Mouse (Mus musculus) MEL (cell line): ENCODE measurements around the gene Rsad1.

Experiments
- CTCF ChIP-seq, 3 experiments: IDR thresholded peaks in 2 of 3; conservative IDR thresholded peaks in 1 of 3; 2 replicates each; pipeline ENCODE4 v1.5.1; 2011 to 2012; ENCODE audit warnings: low read length in 3 of 3, low read depth in 2 of 3, mild to moderate bottlenecking in 2 of 3, improper control_type of control experiment in 1 of 3, inconsistent platforms in 1 of 3, mixed read lengths in 1 of 3, moderate library complexity in 1 of 3; ENCODE audit not compliant: control insufficient read depth in 1 of 3, insufficient read depth in 1 of 3, poor library complexity in 1 of 3, severe bottlenecking in 1 of 3
- ELF1 ChIP-seq: IDR thresholded peaks from 2 replicates; pipeline ENCODE4 v1.6.1; 2014; ENCODE audit warnings: low read depth, mild to moderate bottlenecking, inconsistent platforms, low read length, improper control_type of control experiment, moderate library complexity
- HCFC1 ChIP-seq: IDR thresholded peaks from 2 replicates; pipeline ENCODE4 v1.6.1; 2012; ENCODE audit warnings: low read depth, mild to moderate bottlenecking, inconsistent platforms, low read length, improper control_type of control experiment, moderate library complexity
- POLR2AphosphoS5 ChIP-seq: IDR thresholded peaks from 2 replicates; pipeline ENCODE4 v1.6.1; 2012; ENCODE audit warnings: low read depth, borderline replicate concordance, mild to moderate bottlenecking, inconsistent platforms, low read length, moderate library complexity, mixed read lengths
- ZC3H11A ChIP-seq: IDR thresholded peaks from 2 replicates; pipeline ENCODE4 v1.6.1; 2012; ENCODE audit warnings: low read depth, mild to moderate bottlenecking, inconsistent platforms, low read length, improper control_type of control experiment
- ZKSCAN1 ChIP-seq: IDR thresholded peaks from 2 replicates; pipeline ENCODE4 v1.6.1; 2012; ENCODE audit warnings: low read depth, mild to moderate bottlenecking, inconsistent platforms, low read length, improper control_type of control experiment, moderate library complexity

DNA sequence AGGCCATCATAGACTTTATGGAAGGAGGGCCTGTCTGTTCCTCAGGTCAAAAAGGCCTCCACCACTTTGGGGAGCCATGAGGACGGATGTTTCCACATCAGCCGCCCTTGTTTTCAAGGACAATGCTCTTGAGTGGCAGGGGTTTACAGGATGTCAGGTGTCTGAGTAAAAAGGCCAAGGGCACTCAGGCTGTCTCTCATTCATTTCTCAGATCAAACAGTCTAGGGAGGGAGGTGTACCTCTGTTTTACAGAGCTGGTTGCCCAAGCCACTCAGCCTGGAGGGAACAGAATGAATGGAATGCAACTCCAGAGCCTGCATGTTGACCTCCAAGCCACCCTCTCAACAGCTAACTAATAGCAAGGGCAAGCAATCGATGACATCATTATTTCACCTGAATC is 53.6 kb downstream of the Rsad1 start:
- TF ChIP-seq HCFC1: no peak
- no peak for TF ChIP-seq ZC3H11A
- no peak for TF ChIP-seq ZKSCAN1
- TF ChIP-seq CTCF (IDR thresholded peaks at IDR 0.05 in 2 of 3, conservative IDR thresholded peaks at IDR 0.05 in 1 of 3; ENCODE audit: control insufficient read depth in 1 of 3, insufficient read depth in 1 of 3, low read depth in 2 of 3, low read length in 3 of 3, poor library complexity in 1 of 3, severe bottlenecking in 1 of 3): no peak
- TF ChIP-seq POLR2AphosphoS5: no peak
- no peak for TF ChIP-seq ELF1
